Comparison of ENCODE assay signal across 8 mouse cellular contexts in the genomic region with DNA sequence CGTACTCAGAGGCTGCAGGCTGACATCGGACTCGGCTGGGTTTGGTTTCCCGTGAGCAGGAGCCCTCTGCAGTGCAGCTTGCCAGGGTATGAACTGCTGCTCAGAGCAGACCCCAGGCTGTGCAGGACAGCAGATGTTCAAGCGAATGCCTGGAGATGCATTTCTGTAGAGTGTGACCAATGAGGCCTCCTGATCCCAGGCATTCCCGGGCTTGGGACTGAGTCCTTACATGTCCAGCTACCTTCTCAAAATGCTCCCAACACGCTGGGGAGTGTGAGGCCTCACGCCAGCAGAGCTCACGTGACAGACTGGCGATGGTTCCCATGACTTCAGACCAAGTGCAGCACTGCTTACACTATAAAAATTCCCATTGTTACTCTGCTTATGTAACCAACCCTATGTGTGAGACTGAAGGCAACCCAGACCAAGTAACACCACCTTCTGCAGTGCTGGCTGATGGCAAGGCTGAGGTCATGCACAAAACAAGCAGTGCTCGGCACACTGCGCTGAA.
A peak's percentile ranks its signal among the peaks of the same experiment; 100 is the strongest.
DNase-seq lines count a peak whose midpoint lies in the region; ATAC-seq and TF ChIP-seq lines count a peak whose summit lies in the region.

No protein-coding gene starts in this region.

- no peak overlapping the region for H3K4me3 ChIP-seq in midbrain, embryonic 11.5 days (ENCODE audit: low read depth, low read length)
- H3K4me3 ChIP-seq in midbrain, embryonic 10.5 days, result no peak overlapping the region
- no peak overlapping the region for H3K4me3 ChIP-seq in heart, embryonic 10.5 days
- H3K4me3 ChIP-seq in limb, embryonic 11.5 days (ENCODE audit: low read depth, low read length), result no peak overlapping the region
- no peak overlapping the region for H3K4me3 ChIP-seq in small intestine, adult 2 months (ENCODE audit: low read depth, low read length)

- no peak overlapping the region for H3K9ac ChIP-seq in midbrain, embryonic 11.5 days (ENCODE audit: low read length)
- H3K9ac ChIP-seq in limb, embryonic 11.5 days (ENCODE audit: low read length), result no peak overlapping the region

- H3K27ac ChIP-seq in midbrain, embryonic 11.5 days (ENCODE audit: low read depth, low read length), result no peak overlapping the region
- no peak overlapping the region for H3K27ac ChIP-seq in midbrain, embryonic 10.5 days (replicated peaks)
- H3K27ac ChIP-seq in heart, embryonic 10.5 days, result peak overlapping the region; percentile 47; the same call in 1 of the 2 replicates
- H3K27ac ChIP-seq in limb, embryonic 11.5 days (replicated peaks; ENCODE audit: low read depth, low read length), result no peak overlapping the region
- peak overlapping the region; percentile 61 for H3K27ac ChIP-seq in small intestine, adult 2 months (ENCODE audit: insufficient read depth, low read depth, low read length)

- TF ChIP-seq CTCF in small intestine, adult 2 months (IDR thresholded peaks at IDR 0.05; ENCODE audit: extremely low read depth, insufficient read length, insufficient replicate concordance, low read depth, low read length), result no peak

- no peaks in the 10 kb centered on the region for H3K27me3 ChIP-seq in midbrain, embryonic 11.5 days (ENCODE audit: control insufficient read depth, insufficient read depth, low read length)
- no peaks in the 10 kb centered on the region for H3K27me3 ChIP-seq in midbrain, embryonic 10.5 days (ENCODE audit: low read depth, poor library complexity, severe bottlenecking)
- H3K27me3 ChIP-seq in heart, embryonic 10.5 days (ENCODE audit: insufficient read depth, poor library complexity, severe bottlenecking), result no peaks in the 10 kb centered on the region
- H3K27me3 ChIP-seq in limb, embryonic 11.5 days (ENCODE audit: control insufficient read depth, insufficient read depth, low read length), result no peaks in the 10 kb centered on the region
- H3K27me3 ChIP-seq in small intestine, adult 2 months (ENCODE audit: control insufficient read depth, insufficient read depth, low read length), result no peaks in the 10 kb centered on the region

- H3K36me3 ChIP-seq in midbrain, embryonic 11.5 days (ENCODE audit: control insufficient read depth, insufficient read depth, low read length), result no peaks in the 10 kb centered on the region
- H3K36me3 ChIP-seq in midbrain, embryonic 10.5 days, result peaks cover 4% of the 10 kb centered on the region; the same call in 1 of the 2 replicates
- peaks cover 2% of the 10 kb centered on the region; the same call in 1 of the 2 replicates for H3K36me3 ChIP-seq in heart, embryonic 10.5 days
- H3K36me3 ChIP-seq in limb, embryonic 11.5 days (ENCODE audit: control insufficient read depth, insufficient read depth, low read length), result no peaks in the 10 kb centered on the region
- no peaks in the 10 kb centered on the region for H3K36me3 ChIP-seq in small intestine, adult 2 months (ENCODE audit: control insufficient read depth, insufficient read depth, low read length)

- no peaks in the 10 kb centered on the region for H3K9me3 ChIP-seq in midbrain, embryonic 11.5 days (ENCODE audit: control insufficient read depth, low read length)
- H3K9me3 ChIP-seq in midbrain, embryonic 10.5 days (replicated peaks), result no peaks in the 10 kb centered on the region
- no peaks in the 10 kb centered on the region for H3K9me3 ChIP-seq in heart, embryonic 10.5 days
- no peaks in the 10 kb centered on the region for H3K9me3 ChIP-seq in limb, embryonic 11.5 days (ENCODE audit: control insufficient read depth, low read length)

- DNase-seq in midbrain, embryonic 11.5 days (ENCODE audit: low spot score, missing footprints), result no peak
- no peak for DNase-seq in midbrain, embryonic 10.5 days (ENCODE audit: low spot score)
- DNase-seq in heart, embryonic 10.5 days (ENCODE audit: low spot score), result no peak
- no peak for DNase-seq in limb, embryonic 11.5 days (ENCODE audit: low spot score)
- DNase-seq in frontal cortex, postnatal 10 days (ENCODE audit: low spot score in 2 of 2), result no peak
- DNase-seq in urinary bladder, postnatal 10 days (ENCODE audit: low spot score), result no peak
- DNase-seq in embryo, embryonic 10.5 days (ENCODE audit: low spot score), result no peak

- ATAC-seq in midbrain, embryonic 11.5 days (ENCODE audit: low FRiP score), result peak; percentile 40; the same call in 1 of the 2 replicates
- peak; percentile 26; the same call in 1 of the 2 replicates for ATAC-seq in limb, embryonic 11.5 days (ENCODE audit: insufficient number of reproducible peaks, low FRiP score, low TSS enrichment, low read depth)

- H3K4me1 ChIP-seq in midbrain, embryonic 11.5 days (ENCODE audit: control insufficient read depth, insufficient read depth, low read length), result no peaks in the 10 kb centered on the region
- peaks cover 28% of the 10 kb centered on the region for H3K4me1 ChIP-seq in midbrain, embryonic 10.5 days
- H3K4me1 ChIP-seq in heart, embryonic 10.5 days, result peaks cover 37% of the 10 kb centered on the region
- H3K4me1 ChIP-seq in limb, embryonic 11.5 days (ENCODE audit: control insufficient read depth, insufficient read depth, low read length), result 0 out of 2 replicates have a peak, but pooled peaks cover 6% of the 10 kb centered on the region
- peaks cover 49% of the 10 kb centered on the region for H3K4me1 ChIP-seq in small intestine, adult 2 months (ENCODE audit: control insufficient read depth, insufficient read depth, insufficient read length, low read length)

- H3K4me2 ChIP-seq in midbrain, embryonic 11.5 days, result no peak overlapping the region
- no peak overlapping the region for H3K4me2 ChIP-seq in limb, embryonic 11.5 days (ENCODE audit: low read depth, severe bottlenecking)

- no peak for TF ChIP-seq POLR2A in small intestine, adult 2 months (IDR thresholded peaks at IDR 0.05; ENCODE audit: low read depth, low read length)

- WGBS in midbrain, embryonic 11.5 days, result 75% methylated on average over 12 of the region's 12 CpGs
- 84% methylated on average over 12 of the region's 12 CpGs for WGBS in midbrain, embryonic 10.5 days
- WGBS in heart, embryonic 10.5 days, result 70% methylated on average over 12 of the region's 12 CpGs
- 78% methylated on average over 12 of the region's 12 CpGs for WGBS in limb, embryonic 11.5 days
- 70% methylated on average over 12 of the region's 12 CpGs for WGBS in small intestine, adult 2 months

Comparison
In these comparisons a context has a peak if more than half of its experiments do, and no peak if none do; other contexts are left out.
1. H3K27ac ChIP-seq: peak in heart, embryonic 10.5 days (single experiment) and small intestine, adult 2 months (single experiment); none in midbrain, embryonic 11.5 days (single experiment), midbrain, embryonic 10.5 days (single experiment) and limb, embryonic 11.5 days (single experiment).